Mouse (Mus musculus) midbrain, embryonic 16.5 days (tissue): ENCODE data around the gene Rgs16. TPM values are rescaled to one million over a fixed set of nuclear protein-coding genes. Genes with fewer than 3 reads are reported as not detected.

ENCODE experiments used
- ATAC-seq: fragments of 200-750 bp; cut with Nextera tagmentation; 2 replicates; pipeline ENCODE4 v1.8.0; 2017; ENCODE audit warnings: moderate TSS enrichment
- H3K27ac ChIP-seq: fragments of 300-500 bp; sonication (generic); 2 replicates; pipeline ENCODE4 v1.5.1; 2014; ENCODE audit warnings: mild to moderate bottlenecking, low read length, mixed read lengths
- H3K27me3 ChIP-seq: fragments of 300-500 bp; sonication (generic); 2 replicates; pipeline ENCODE4 v1.6.1; 2014; ENCODE audit warnings: low read depth, low read length, mixed read lengths; ENCODE audit not compliant: control insufficient read depth, insufficient read depth
- H3K36me3 ChIP-seq: fragments of 300-500 bp; sonication (generic); 2 replicates; pipeline ENCODE4 v1.6.1; 2014; ENCODE audit warnings: mild to moderate bottlenecking, low read length, moderate library complexity, mixed read lengths; ENCODE audit not compliant: control insufficient read depth, insufficient read depth
- H3K4me1 ChIP-seq: fragments of 300-500 bp; sonication (generic); 2 replicates; pipeline ENCODE4 v1.6.1; 2014; ENCODE audit warnings: mild to moderate bottlenecking, low read length, mixed read lengths; ENCODE audit not compliant: control insufficient read depth, insufficient read depth
- H3K4me2 ChIP-seq: fragments of 300-500 bp; sonication (generic); 2 replicates; pipeline ENCODE4 v1.6.1; 2014; ENCODE audit warnings: mild to moderate bottlenecking, low read length, mixed read lengths
- H3K4me3 ChIP-seq: fragments of 300-500 bp; sonication (generic); 2 replicates; pipeline ENCODE4 v1.5.1; 2014; ENCODE audit warnings: low read depth, mild to moderate bottlenecking, low read length, moderate library complexity, mixed read lengths
- H3K9ac ChIP-seq: fragments of 300-500 bp; sonication (generic); 2 replicates; pipeline ENCODE4 v1.6.1; 2014; ENCODE audit warnings: low read depth, low read length, mixed read lengths
- H3K9me3 ChIP-seq: fragments of 300-500 bp; sonication (generic); replicated peaks from 2 replicates; pipeline ENCODE4 v1.6.1; 2014; ENCODE audit warnings: mild to moderate bottlenecking, low read length, mixed read lengths; ENCODE audit not compliant: control insufficient read depth, poor library complexity, severe bottlenecking
- WGBS: fragments of 180-500 bp; shearing (Covaris S2); extraction: QIAGEN DNeasy Blood & Tissue Kit; methylation state at CpG from one replicate; pipeline ENCODE4 v1.1.7; 2014; 5-methylcytosine and 5-hydroxymethylcytosine counted together
- polyA plus RNA-seq: library from polyadenylated mRNA; unstranded; fragments of >200 nt; fragmentation: Nextera tagmentation; extraction: Ambion mirVana; gene quantifications from 2 replicates; pipeline ENCODE4 v1.2.1, GENCODE M21; 2015

Gene Rgs16
- polyA plus RNA-seq, 1 experiment from 2014 or later, result 21.8 TPM

GRCm38 (mm10) chr1:153746119-153746670 is 6.0 kb downstream of the Rgs16 start:
- peak overlapping the region; percentile 44; the same call in 1 of the 2 replicates for H3K9ac ChIP-seq
- peaks cover 34% of the 10 kb centered on the region for H3K4me1 ChIP-seq
- H3K4me3 ChIP-seq, result no peak overlapping the region
- no peak overlapping the region for H3K4me2 ChIP-seq
- ATAC-seq, result no peak
- H3K9me3 ChIP-seq, result no peaks in the 10 kb centered on the region
- no peaks in the 10 kb centered on the region for H3K36me3 ChIP-seq
- WGBS, result 65% methylated on average over 14 of the region's 14 CpGs
- no peaks in the 10 kb centered on the region for H3K27me3 ChIP-seq
- no peak overlapping the region for H3K27ac ChIP-seq

- H3K27ac ChIP-seq, result no peak overlapping the region
Measured at GRCm38 (mm10) chr1:153746728-153747127, 6.6 kb downstream of the Rgs16 start.

DNA sequence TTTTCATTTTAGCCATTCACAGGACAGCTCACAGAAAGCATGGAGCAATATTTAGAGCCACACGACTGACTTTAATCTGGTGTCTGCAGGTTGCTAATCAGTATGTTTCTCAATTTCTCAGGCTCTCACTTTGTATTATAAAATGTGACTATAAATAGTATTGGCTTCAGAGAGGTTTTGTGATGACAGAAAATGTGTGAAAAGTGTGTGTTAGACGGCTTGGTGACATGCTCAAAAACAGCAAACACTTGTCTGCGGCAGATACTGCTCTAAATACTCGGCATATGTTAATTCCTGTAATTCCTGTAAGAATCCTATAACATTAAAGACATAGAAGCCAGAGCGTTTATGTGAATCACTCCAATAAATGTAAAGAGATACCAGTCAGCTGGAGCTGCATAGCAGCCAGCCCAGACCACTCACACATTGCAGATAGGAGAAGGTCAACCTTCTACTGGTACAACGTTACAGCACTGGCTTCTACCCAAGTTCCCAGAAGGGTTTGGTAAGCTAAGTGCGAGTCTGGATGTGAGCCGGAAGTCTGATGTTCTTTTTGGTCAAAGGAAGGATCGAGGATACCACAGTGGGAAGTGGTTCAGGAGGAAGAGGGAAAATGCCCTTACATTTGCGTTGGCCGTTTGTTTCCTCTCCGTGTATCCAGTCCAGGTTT is 7.8 kb downstream of the Rgs16 start:
- H3K4me1 ChIP-seq, result peaks cover 36% of the 10 kb centered on the region
- no peaks in the 10 kb centered on the region for H3K9me3 ChIP-seq
- no peak overlapping the region for H3K27ac ChIP-seq
- H3K9ac ChIP-seq, result no peak overlapping the region
- H3K27me3 ChIP-seq, result no peaks in the 10 kb centered on the region
- H3K36me3 ChIP-seq, result no peaks in the 10 kb centered on the region
- no peak overlapping the region for H3K4me3 ChIP-seq
- 71% methylated on average over 12 of the region's 12 CpGs for WGBS
- no peak for ATAC-seq
- H3K4me2 ChIP-seq, result peak overlapping the region; percentile 23; the same call in 1 of the 2 replicates

More at GRCm38 (mm10) chr1:153746728-153747127, 6.6 kb downstream of the Rgs16 start:
- Histone ChIP-seq H3K4me2 (no peak overlapping the region), H3K4me3 (no peak overlapping the region), H3K27me3 (no peaks in the 10 kb centered on the region), H3K4me1 (peaks cover 33% of the 10 kb centered on the region), H3K9ac (peak overlapping the region; percentile 44; the same call in 1 of the 2 replicates), H3K9me3 (no peaks in the 10 kb centered on the region), H3K36me3 (no peaks in the 10 kb centered on the region)
- no peak for ATAC-seq
- WGBS, result 2% methylated on average over 12 of the region's 12 CpGs

DNA sequence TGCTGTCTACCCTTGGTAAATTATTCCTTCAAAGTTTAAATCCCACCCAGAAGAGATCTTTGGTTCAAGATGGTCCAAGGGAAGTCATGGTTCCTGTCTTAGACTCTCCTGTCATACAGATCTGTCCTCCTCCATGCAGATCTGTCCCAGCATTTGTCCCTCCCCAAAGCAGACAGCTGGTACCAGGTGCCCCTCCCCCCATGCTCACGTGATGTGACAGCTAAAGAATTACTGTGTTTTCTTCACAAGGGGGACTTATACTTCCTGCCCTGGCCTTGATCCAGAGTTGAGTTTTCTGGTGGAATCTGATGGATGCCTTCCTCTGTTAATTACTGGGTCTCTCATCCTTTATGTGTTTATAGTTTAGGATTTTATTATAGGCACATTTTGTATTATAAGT is 8.4 kb downstream of the Rgs16 start:
- H3K4me2 ChIP-seq, result peak overlapping the region; percentile 23
- no peaks in the 10 kb centered on the region for H3K36me3 ChIP-seq
- H3K4me1 ChIP-seq, result peaks cover 35% of the 10 kb centered on the region
- H3K27me3 ChIP-seq, result no peaks in the 10 kb centered on the region
- no peak overlapping the region for H3K27ac ChIP-seq
- no peak overlapping the region for H3K4me3 ChIP-seq
- no peaks in the 10 kb centered on the region for H3K9me3 ChIP-seq
- 11% methylated on average over 1 of the region's 1 CpGs for whole genome bisulfite sequencing
- ATAC-seq, result no peak
- H3K9ac ChIP-seq, result no peak overlapping the region

DNA sequence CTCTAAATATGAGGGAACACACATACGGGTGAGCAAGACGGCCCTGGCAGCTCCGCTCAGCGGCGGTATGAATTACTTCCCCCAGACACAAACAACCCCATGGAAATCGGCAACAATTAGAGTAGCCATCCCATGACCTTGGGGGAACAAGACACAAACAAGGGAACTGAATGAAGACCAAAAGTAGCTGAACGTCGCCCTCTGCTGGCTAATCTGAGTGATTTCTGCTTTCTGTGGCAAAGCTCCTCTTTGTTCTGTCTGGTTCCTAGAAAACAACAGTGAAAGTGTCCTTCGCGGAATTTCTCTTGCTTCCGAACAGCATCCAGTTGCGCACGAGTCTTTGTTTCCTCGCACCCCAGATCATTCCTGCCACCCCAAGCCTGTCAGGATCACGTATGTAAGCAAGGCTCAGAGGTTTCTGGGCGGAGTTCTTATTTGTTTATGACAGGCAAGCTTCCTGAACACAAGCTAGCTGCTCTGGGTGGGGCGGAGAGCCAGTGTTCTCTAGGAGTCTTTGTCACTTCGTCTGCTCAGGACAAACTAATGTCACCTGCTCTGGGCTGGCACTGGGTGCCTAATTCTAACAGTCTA is 9.2 kb downstream of the Rgs16 start, which contains the start of gene Rnasel:
Gene Rnasel, plus strand, starts transcription at position 216 of the 591 bp plus-strand sequence.
- peaks cover 35% of the 10 kb centered on the region for H3K4me1 ChIP-seq
- ATAC-seq, result peak; percentile 54
- 3% methylated on average over 18 of the region's 18 CpGs for WGBS

DNA sequence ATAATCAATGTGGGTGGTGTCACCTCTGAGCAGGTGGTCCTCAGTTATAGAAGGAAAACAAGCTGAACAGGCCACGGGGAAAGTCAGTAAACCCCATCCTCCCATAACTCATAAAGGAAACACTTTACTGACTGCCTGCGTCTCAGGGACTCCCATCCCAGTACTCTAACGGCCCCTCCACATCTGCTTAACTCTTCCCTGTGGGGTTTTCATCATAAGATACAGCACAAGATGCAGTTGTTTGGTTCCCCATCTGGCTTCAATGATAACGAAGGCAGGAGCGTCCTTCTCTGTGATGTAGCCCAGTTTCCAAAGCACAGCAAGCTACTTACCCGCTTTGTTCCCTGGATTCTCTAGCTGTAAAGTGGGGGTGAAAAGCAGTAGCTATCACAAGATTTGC is 9.9 kb downstream of the Rgs16 start:
- H3K9ac ChIP-seq, result peak overlapping the region; percentile 83
- peak overlapping the region; percentile 90 for H3K27ac ChIP-seq
- H3K9me3 ChIP-seq, result no peaks in the 10 kb centered on the region; the same call in 1 of the 2 replicates
- H3K27me3 ChIP-seq, result no peaks in the 10 kb centered on the region
- H3K4me2 ChIP-seq, result peak overlapping the region; percentile 77
- peak; percentile 29 for ATAC-seq
- peaks cover 32% of the 10 kb centered on the region for H3K4me1 ChIP-seq
- 20% methylated on average over 6 of the region's 6 CpGs for WGBS
- H3K4me3 ChIP-seq, result peak overlapping the region; percentile 51
- peaks cover 9% of the 10 kb centered on the region; the same call in 1 of the 2 replicates for H3K36me3 ChIP-seq

More for the DNA sequence above, 9.2 kb downstream of the Rgs16 start, which contains the start of gene Rnasel:
- H3K27ac ChIP-seq, result peak within 1 kb of the TSS; percentile 90
- H3K4me3 ChIP-seq, result peak within 1 kb of the TSS; percentile 51
- H3K9me3 ChIP-seq, result no peaks in the 10 kb centered on the region
- peaks cover 7% of the 10 kb centered on the region; the same call in 1 of the 2 replicates for H3K36me3 ChIP-seq
- H3K4me2 ChIP-seq, result peak within 1 kb of the TSS; percentile 77
- H3K27me3 ChIP-seq, result no peaks in the 10 kb centered on the region
- peak within 1 kb of the TSS; percentile 83 for H3K9ac ChIP-seq

DNA sequence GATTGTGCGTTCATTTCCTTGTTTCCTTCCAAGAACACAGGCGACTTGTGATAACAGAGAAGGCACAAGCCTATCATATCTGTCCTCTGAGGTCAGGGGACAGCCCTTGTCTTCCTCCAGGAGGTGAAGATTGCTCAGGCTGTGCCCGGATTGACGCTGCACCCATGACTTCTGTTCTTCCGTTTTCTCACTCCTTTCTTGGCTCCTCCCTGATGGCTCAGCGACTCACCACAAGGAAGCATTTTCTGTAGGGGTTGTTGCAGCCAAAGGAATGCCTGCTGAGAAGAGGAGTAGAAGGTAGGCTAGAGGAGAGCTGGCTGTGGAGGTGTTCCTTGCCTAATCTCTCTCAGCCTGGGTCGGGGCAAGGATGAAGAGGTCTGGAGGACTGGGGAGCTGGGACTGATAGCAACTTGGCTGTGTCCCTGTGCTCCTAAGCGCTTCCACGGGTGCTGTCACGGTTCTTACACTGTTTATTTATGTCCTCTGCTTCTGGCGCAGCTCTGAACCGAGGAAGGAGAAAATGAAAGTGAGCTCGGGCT is 11.7 kb downstream of the Rgs16 start:
- H3K36me3 ChIP-seq, result peaks cover 12% of the 10 kb centered on the region; the same call in 1 of the 2 replicates
- H3K9me3 ChIP-seq, result no peaks in the 10 kb centered on the region; the same call in 1 of the 2 replicates
- H3K27me3 ChIP-seq, result no peaks in the 10 kb centered on the region
- H3K27ac ChIP-seq, result peak overlapping the region; percentile 10; the same call in 1 of the 2 replicates
- peak overlapping the region; percentile 47 for H3K4me2 ChIP-seq
- ATAC-seq, result no peak
- peaks cover 28% of the 10 kb centered on the region for H3K4me1 ChIP-seq
- H3K4me3 ChIP-seq, result peak overlapping the region; percentile 11; the same call in 1 of the 2 replicates
- H3K9ac ChIP-seq, result peak overlapping the region; percentile 36; the same call in 1 of the 2 replicates
- 46% methylated on average over 13 of the region's 13 CpGs for WGBS

DNA sequence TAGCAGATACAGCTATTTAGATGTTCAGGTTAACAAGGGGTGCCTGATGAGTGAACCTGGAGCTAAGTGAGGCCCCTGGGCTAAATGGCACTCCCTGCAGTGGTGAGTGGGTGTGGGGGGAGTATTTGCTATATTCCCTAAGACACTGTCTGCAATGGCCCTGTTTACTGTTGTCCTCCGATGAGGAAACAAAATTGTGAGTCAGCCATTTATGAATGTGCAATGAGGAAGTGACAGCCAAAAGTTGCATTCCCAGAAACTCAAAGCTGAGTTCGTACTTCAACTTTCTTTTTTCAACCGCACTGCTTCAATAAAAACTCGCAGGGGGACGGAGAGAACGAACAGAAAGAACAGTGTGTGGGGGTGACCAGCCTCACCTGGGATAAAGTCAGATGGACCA is 12.4 kb downstream of the Rgs16 start:
- no peak for ATAC-seq
- Histone ChIP-seq H3K9me3 (no peaks in the 10 kb centered on the region; the same call in 1 of the 2 replicates), H3K27ac (peak overlapping the region; percentile 10; the same call in 1 of the 2 replicates), H3K27me3 (no peaks in the 10 kb centered on the region), H3K9ac (peak overlapping the region; percentile 36; the same call in 1 of the 2 replicates), H3K4me2 (peak overlapping the region; percentile 47; the same call in 1 of the 2 replicates), H3K36me3 (peaks cover 12% of the 10 kb centered on the region; the same call in 1 of the 2 replicates), H3K4me1 (peaks cover 28% of the 10 kb centered on the region), H3K4me3 (peak overlapping the region; percentile 11; the same call in 1 of the 2 replicates)
- WGBS, result 89% methylated on average over 6 of the region's 6 CpGs
